Mouse (Mus musculus) kidney, adult 2 months (tissue): ENCODE measurements around the gene Tnp2. TPM values are rescaled to one million over a fixed set of nuclear protein-coding genes. Genes with fewer than 3 reads are reported as not detected.

Source experiments
- DNase-seq: peaks from one replicate; pipeline ENCODE4 v3.0.0; 2021
- H3K27ac ChIP-seq: fragments of 200-500 bp; 2 replicates; pipeline ENCODE4 v1.5.1; 2012; ENCODE audit warnings: low read depth, low read length, control low read depth, inconsistent platforms; ENCODE audit not compliant: insufficient read depth
- H3K27me3 ChIP-seq: fragments of 200-500 bp; replicated peaks from 2 replicates; pipeline ENCODE4 v1.6.1; 2012; ENCODE audit warnings: mild to moderate bottlenecking, moderate library complexity, low read length, inconsistent platforms; ENCODE audit not compliant: control insufficient read depth, insufficient read depth
- H3K36me3 ChIP-seq: fragments of 200-500 bp; 2 replicates; pipeline ENCODE4 v1.6.1; 2012; ENCODE audit warnings: mild to moderate bottlenecking, moderate library complexity, low read length, inconsistent platforms; ENCODE audit not compliant: control insufficient read depth, insufficient read depth
- H3K4me1 ChIP-seq: fragments of 200-500 bp; 2 replicates; pipeline ENCODE4 v1.6.1; 2011; ENCODE audit warnings: low read length; ENCODE audit not compliant: control insufficient read depth, insufficient read depth
- H3K4me3 ChIP-seq: fragments of 200-500 bp; 2 replicates; pipeline ENCODE4 v1.5.1; 2011; ENCODE audit warnings: mild to moderate bottlenecking, low read depth, low read length, control low read depth; ENCODE audit not compliant: insufficient read depth
- CTCF ChIP-seq: fragments of 200-500 bp; conservative IDR thresholded peaks from 2 replicates; pipeline ENCODE4 v1.5.1; 2011; ENCODE audit warnings: low read depth, mild to moderate bottlenecking, control low read depth, low read length, moderate library complexity, mixed read lengths; ENCODE audit not compliant: insufficient read depth, insufficient read length
- POLR2A ChIP-seq: fragments of 200-500 bp; IDR thresholded peaks from one replicate; pipeline ENCODE4 v1.6.1; 2011; ENCODE audit warnings: low read depth, low read length, control low read depth
- WGBS: fragments of 180-500 bp; shearing (Covaris S2); methylation state at CpG from one replicate; pipeline ENCODE4 v1.1.7; 2018; 5-methylcytosine and 5-hydroxymethylcytosine counted together
- polyA plus RNA-seq: library from polyadenylated mRNA; depleted of rRNA; stranded (reverse); fragments of >200 nt; gene quantifications from 2 replicates; pipeline ENCODE4 v1.2.3, GENCODE M21; 2012; rRNA removed

Gene Tnp2
- polyA plus RNA-seq, 1 experiment, result 3.7 TPM

DNA sequence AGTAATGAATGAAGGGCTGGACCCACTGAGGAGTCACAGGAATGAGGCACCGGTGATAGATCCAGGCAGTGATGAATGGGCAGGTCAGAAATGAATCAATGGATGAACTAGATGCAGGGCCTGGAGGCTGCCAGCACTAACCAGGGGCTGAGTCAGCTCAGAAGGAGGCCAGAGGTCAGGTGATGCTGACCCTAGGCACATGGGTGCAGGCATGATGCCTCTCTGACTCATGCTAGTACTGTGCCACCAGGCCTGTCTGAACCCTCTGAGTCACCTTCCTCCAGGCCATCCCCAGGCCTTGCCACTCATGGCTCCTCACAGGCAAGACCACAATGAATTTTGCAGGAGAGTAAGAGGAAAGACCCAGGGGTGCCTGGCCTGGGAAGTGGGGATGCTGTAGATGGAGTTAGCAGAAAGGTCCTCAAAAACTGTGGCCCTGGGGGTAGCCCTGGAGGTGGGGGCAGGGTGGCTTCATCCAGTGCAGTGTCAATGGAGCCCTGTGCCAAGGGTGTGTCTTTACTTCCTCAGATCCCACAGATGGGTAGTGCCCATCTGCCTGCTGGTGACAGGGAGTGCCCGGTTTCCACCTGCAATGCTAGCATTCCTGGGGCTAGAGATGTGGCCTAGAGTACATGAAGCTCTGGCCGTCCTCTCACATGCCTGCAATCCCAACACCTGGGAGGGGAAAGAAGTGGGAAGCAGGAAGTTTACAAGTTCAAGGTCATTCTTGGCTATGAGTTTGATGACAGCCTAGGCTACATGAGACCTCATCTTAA is 33.8 kb downstream of the Tnp2 start:
- DNase-seq, result no peak
- Histone ChIP-seq H3K4me3 (no peak overlapping the region), H3K27ac (no peak overlapping the region), H3K27me3 (no peaks in the 10 kb centered on the region), H3K36me3 (no peaks in the 10 kb centered on the region), H3K4me1 (no peaks in the 10 kb centered on the region)
- 86% methylated on average over 3 of the region's 3 CpGs for WGBS
- TF ChIP-seq POLR2A, result no peak
- TF ChIP-seq CTCF, result no peak

DNA sequence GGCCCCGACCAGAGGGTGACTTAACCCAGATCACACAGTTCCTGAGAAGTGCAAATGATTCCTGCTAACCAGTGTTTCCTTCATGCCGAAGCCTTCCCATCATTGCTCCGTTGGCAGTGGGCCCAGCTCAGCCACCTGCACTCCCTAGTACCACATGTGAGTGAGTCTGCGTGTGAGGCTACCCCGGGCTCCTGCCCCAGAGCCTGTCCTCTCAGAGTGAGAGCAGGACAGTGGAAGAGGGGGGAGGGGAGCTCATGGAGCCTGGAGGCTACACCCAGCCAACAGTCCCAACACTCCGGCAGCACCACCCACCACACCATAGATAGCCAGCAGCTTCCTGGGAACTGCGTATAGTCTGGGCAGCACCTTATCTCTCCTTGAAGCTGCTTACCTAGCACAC is 38.6 kb downstream of the Tnp2 start:
- no peak for DNase-seq
- no peak overlapping the region for H3K4me3 ChIP-seq
- no peaks in the 10 kb centered on the region for H3K36me3 ChIP-seq
- H3K27ac ChIP-seq, result no peak overlapping the region
- no peaks in the 10 kb centered on the region for H3K4me1 ChIP-seq
- H3K27me3 ChIP-seq, result no peaks in the 10 kb centered on the region
- no peak for TF ChIP-seq POLR2A
- TF ChIP-seq CTCF, result no peak
- WGBS, result 55% methylated on average over 7 of the region's 7 CpGs

DNA sequence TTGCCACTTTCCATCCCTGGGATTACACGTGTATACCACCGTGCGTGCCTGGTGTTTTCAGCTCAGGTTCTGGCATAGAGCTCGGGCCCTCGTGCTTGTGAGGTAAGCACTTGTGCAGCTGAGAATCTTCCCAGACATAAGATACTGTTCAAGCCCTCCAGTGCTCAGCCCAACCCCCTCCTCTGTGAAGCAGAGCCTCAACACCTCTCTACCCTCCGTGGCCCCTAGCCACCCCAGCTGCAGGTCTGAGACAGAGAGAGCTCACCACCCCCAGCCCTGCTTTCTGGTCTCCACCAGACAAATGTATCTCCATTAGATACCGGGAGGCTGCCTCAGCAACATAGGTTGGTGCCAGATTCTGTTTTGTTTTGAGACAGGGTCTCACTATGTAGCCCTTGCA is 39.2 kb downstream of the Tnp2 start:
- H3K27me3 ChIP-seq, result no peaks in the 10 kb centered on the region
- H3K27ac ChIP-seq, result no peak overlapping the region
- no peak overlapping the region for H3K4me3 ChIP-seq
- no peak for DNase-seq
- no peak for TF ChIP-seq CTCF
- no peak for TF ChIP-seq POLR2A
- WGBS, result 69% methylated on average over 7 of the region's 7 CpGs
- no peaks in the 10 kb centered on the region for H3K36me3 ChIP-seq
- no peaks in the 10 kb centered on the region for H3K4me1 ChIP-seq

DNA sequence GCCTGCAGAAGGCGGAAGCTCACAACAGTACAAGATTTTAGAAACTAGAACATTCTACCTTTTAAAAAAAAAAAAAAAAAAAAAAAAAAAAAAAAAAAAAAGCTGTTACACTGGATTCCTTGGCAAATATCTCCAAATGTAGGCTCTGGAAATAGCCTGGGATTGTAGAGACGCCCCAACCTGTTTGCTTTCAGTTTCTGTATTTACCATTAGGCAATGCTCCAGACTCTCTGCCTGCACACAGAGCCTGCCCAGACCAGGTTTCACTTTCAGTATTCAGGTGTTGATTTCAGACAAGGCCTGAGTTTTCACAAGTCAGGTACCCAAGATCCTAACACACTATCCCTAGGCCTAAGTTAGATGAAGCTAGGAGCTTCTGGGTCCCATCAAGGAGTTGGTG is 47.4 kb downstream of the Tnp2 start:
- Histone ChIP-seq H3K36me3 (no peaks in the 10 kb centered on the region), H3K4me1 (peaks cover 18% of the 10 kb centered on the region), H3K27me3 (no peaks in the 10 kb centered on the region), H3K4me3 (no peak overlapping the region), H3K27ac (peak overlapping the region; percentile 19; the same call in 1 of the 2 replicates)
- DNase-seq, result peak; percentile 78
- TF ChIP-seq CTCF (no peak), POLR2A (no peak)
- WGBS, result 61% methylated on average over 2 of the region's 2 CpGs

DNA sequence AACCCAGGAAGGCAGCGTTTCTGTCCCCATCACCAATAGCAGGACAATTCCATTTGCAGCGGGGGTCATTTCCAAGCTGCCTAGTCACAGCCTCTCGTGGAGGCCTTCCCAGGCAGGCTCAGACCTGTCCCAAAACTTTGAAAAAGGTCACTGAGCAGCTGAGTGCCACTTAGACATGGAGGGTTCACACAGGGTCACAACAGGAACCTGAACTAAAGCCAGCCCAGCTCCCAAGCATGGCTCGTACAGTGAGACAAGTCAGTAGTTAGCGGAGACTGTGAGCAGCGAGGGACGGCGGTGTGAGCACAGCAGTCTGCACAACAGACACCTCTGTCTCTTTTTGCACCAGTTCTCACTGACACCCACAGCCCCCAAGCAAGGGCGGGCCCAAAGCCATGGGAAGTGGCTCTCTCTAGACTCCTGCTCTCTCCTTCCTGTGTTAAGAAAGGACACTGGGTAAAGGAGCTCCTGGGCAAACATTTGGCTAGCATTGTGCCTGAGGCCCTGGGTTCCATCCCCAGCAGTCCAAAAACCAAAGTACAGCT is 48.5 kb downstream of the Tnp2 start:
- Histone ChIP-seq H3K4me3 (no peak overlapping the region), H3K27ac (no peak overlapping the region), H3K27me3 (no peaks in the 10 kb centered on the region), H3K36me3 (no peaks in the 10 kb centered on the region), H3K4me1 (peaks cover 18% of the 10 kb centered on the region)
- TF ChIP-seq POLR2A (no peak), CTCF (no peak)
- 52% methylated on average over 9 of the region's 9 CpGs for WGBS
- peak; percentile 50 for DNase-seq

DNA sequence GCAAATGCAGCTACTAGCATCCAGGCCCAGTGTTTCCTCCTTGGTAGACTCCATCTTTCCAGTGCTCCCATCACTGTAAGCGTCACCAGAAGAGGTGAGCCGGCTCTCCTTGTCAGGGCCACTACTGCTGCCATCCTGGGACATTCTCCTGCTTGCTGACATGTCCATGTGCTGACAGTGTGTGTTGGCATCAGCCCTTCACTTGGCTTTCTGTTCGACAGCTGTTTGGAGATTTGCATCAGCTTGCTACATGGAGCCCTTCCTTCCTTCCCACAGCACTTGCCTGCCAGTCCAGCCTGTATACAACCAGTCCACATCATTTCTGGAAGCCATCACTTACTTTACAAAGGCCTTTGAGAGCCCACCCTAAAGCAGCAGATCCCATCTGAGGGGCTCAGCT is 49.6 kb downstream of the Tnp2 start:
- H3K27me3 ChIP-seq, result no peaks in the 10 kb centered on the region
- no peak for TF ChIP-seq CTCF
- TF ChIP-seq POLR2A, result no peak
- DNase-seq, result no peak
- H3K4me1 ChIP-seq, result peaks cover 18% of the 10 kb centered on the region
- H3K4me3 ChIP-seq, result no peak overlapping the region
- H3K27ac ChIP-seq, result peak overlapping the region; percentile 46; the same call in 1 of the 2 replicates
- no peaks in the 10 kb centered on the region for H3K36me3 ChIP-seq
- 84% methylated on average over 3 of the region's 3 CpGs for WGBS

Other genes starting within 250 kb of the Tnp2 start
- gene Dexi, start 245.6 kb downstream of the Tnp2 start, polyA plus RNA-seq, result 40.0 and 41.0 TPM in 2 replicates
- 15.7 and 16.8 TPM in 2 replicates for gene Clec16a, start 243.3 kb downstream of the Tnp2 start, polyA plus RNA-seq
- 1.8 and 2.7 TPM in 2 replicates for gene Socs1, start 3.1 kb downstream of the Tnp2 start, polyA plus RNA-seq
- not detected in 2 replicates for gene Prm3, start 2.3 kb upstream of the Tnp2 start, polyA plus RNA-seq
- gene Prm2, start 7.5 kb upstream of the Tnp2 start, polyA plus RNA-seq, result 1.8 and 5.4 TPM in 2 replicates
- gene Prm1, start 17.2 kb upstream of the Tnp2 start, polyA plus RNA-seq, result 1.8 and 4.0 TPM in 2 replicates
- not detected in 2 replicates for gene Gm11172, start 24.3 kb upstream of the Tnp2 start, polyA plus RNA-seq
- 0.10 and 0.27 TPM in 2 replicates for gene Rmi2, start 46.4 kb upstream of the Tnp2 start, polyA plus RNA-seq